Mouse (Mus musculus) small intestine, adult 2 months (tissue): Measurements from ENCODE around the gene Slc35e3.

Experiments
- CTCF ChIP-seq: fragments of 200-500 bp; IDR thresholded peaks from 2 replicates; pipeline ENCODE4 v1.5.1; 2012; ENCODE audit warnings: low read depth, mild to moderate bottlenecking, control low read depth, inconsistent platforms, low read length, moderate library complexity, mixed read lengths; ENCODE audit not compliant: insufficient replicate concordance, insufficient read length; ENCODE audit errors: extremely low read depth
- POLR2A ChIP-seq: fragments of 200-500 bp; IDR thresholded peaks from 2 replicates; pipeline ENCODE4 v1.6.1; 2012; ENCODE audit warnings: low read depth, mild to moderate bottlenecking, control low read depth, inconsistent platforms, low read length, moderate library complexity

GRCm38 (mm10) chr10:117728574-117728973, 17.6 kb downstream of the Slc35e3 start:
- TF ChIP-seq CTCF (no peak), POLR2A (no peak)
